Mouse (Mus musculus): ENCODE measurements around the gene Trak1. TPM values are rescaled to one million over a fixed set of nuclear protein-coding genes. Genes with fewer than 3 reads are reported as not detected.

Gene Trak1
- polyA plus RNA-seq, 1 experiment from 2014 or later: 38.0 TPM

GRCm38 (mm10) chr9:121416872-121417637 is 119.8 kb downstream of the Trak1 start:
- Histone ChIP-seq H3K27ac (replicated peaks) (no peak overlapping the region), H3K9ac (replicated peaks) (no peak overlapping the region), H3K4me2 (replicated peaks) (no peak overlapping the region), H3K9me3 (no peaks in the 10 kb centered on the region), H3K4me1 (no peaks in the 10 kb centered on the region), H3K27me3 (no peaks in the 10 kb centered on the region), H3K4me3 (no peak overlapping the region), H3K36me3 (peaks cover 7% of the 10 kb centered on the region; the same call in 1 of the 2 replicates)
- no peak for ATAC-seq (ENCODE audit: low FRiP score, low read depth)
- WGBS: 83% methylated on average over 7 of the region's 7 CpGs

- no peak for ATAC-seq (ENCODE audit: low FRiP score, low read depth)
- no peak overlapping the region for H3K4me2 ChIP-seq (replicated peaks)
- H3K9ac ChIP-seq (replicated peaks): no peak overlapping the region
- 0 out of 2 replicates have a peak, but pooled peaks cover 3% of the 10 kb centered on the region for H3K36me3 ChIP-seq
- no peak overlapping the region for H3K4me3 ChIP-seq
- no peak overlapping the region for H3K27ac ChIP-seq (replicated peaks)
- no peaks in the 10 kb centered on the region for H3K4me1 ChIP-seq
- WGBS: 93% methylated on average over 3 of the region's 3 CpGs
- no peaks in the 10 kb centered on the region for H3K9me3 ChIP-seq
- H3K27me3 ChIP-seq: no peaks in the 10 kb centered on the region
Measured at GRCm38 (mm10) chr9:121419011-121419410, 121.7 kb downstream of the Trak1 start.

GRCm38 (mm10) chr9:121419573-121419972 is 122.3 kb downstream of the Trak1 start:
- H3K27me3 ChIP-seq: no peaks in the 10 kb centered on the region
- no peak overlapping the region for H3K27ac ChIP-seq (replicated peaks)
- H3K36me3 ChIP-seq: 0 out of 2 replicates have a peak, but pooled peaks cover 3% of the 10 kb centered on the region
- no peak for ATAC-seq (ENCODE audit: low FRiP score, low read depth)
- no peak overlapping the region for H3K4me2 ChIP-seq (replicated peaks)
- no peak overlapping the region for H3K4me3 ChIP-seq
- WGBS: 91% methylated on average over 7 of the region's 7 CpGs
- no peaks in the 10 kb centered on the region for H3K4me1 ChIP-seq
- no peak overlapping the region for H3K9ac ChIP-seq (replicated peaks)
- H3K9me3 ChIP-seq: no peaks in the 10 kb centered on the region

DNA sequence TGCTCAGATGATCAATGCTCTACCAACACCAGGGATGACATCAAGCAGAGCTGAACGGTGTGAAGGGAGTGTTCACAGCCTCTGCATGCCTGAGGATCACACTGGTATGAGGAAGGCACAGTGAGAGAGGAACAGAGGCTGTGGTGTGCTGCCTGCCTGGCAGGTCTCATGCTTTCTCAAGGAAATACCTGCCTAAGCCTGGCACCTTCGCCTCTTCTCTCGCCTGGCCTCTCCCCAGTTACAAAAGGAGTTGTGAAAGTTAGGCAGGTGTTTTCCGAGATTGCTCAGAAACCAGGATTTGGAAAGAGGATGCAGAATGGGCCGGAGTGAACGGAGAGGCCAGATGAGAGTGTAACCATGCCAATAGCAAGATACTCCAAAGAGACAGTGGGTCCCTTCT is 123.5 kb downstream of the Trak1 start:
- Histone ChIP-seq H3K4me1 (no peaks in the 10 kb centered on the region), H3K27ac (replicated peaks) (no peak overlapping the region), H3K27me3 (no peaks in the 10 kb centered on the region), H3K4me3 (no peak overlapping the region), H3K36me3 (no peaks in the 10 kb centered on the region), H3K9me3 (no peaks in the 10 kb centered on the region), H3K9ac (replicated peaks) (no peak overlapping the region), H3K4me2 (replicated peaks) (no peak overlapping the region)
- 95% methylated on average over 6 of the region's 6 CpGs for WGBS
- ATAC-seq (ENCODE audit: low FRiP score, low read depth): no peak

- H3K9ac ChIP-seq (replicated peaks): no peak overlapping the region
- H3K27me3 ChIP-seq: no peaks in the 10 kb centered on the region
- 91% methylated on average over 5 of the region's 5 CpGs for WGBS
- H3K4me1 ChIP-seq: no peaks in the 10 kb centered on the region
- no peaks in the 10 kb centered on the region for H3K36me3 ChIP-seq
- no peaks in the 10 kb centered on the region for H3K9me3 ChIP-seq
- no peak overlapping the region for H3K27ac ChIP-seq (replicated peaks)
- ATAC-seq (ENCODE audit: low FRiP score, low read depth): no peak
- H3K4me2 ChIP-seq (replicated peaks): no peak overlapping the region
- H3K4me3 ChIP-seq: no peak overlapping the region
Measured at GRCm38 (mm10) chr9:121422402-121422801, 125.1 kb downstream of the Trak1 start.

GRCm38 (mm10) chr9:121423621-121424020 is 126.3 kb downstream of the Trak1 start:
- no peak overlapping the region for H3K9ac ChIP-seq (replicated peaks)
- H3K27ac ChIP-seq (replicated peaks): no peak overlapping the region
- H3K4me2 ChIP-seq (replicated peaks): no peak overlapping the region
- H3K4me3 ChIP-seq: no peak overlapping the region
- H3K27me3 ChIP-seq: no peaks in the 10 kb centered on the region
- no peak for ATAC-seq (ENCODE audit: low FRiP score, low read depth)
- WGBS: 84% methylated on average over 6 of the region's 6 CpGs
- no peaks in the 10 kb centered on the region for H3K9me3 ChIP-seq
- no peaks in the 10 kb centered on the region for H3K36me3 ChIP-seq
- no peaks in the 10 kb centered on the region for H3K4me1 ChIP-seq

- Histone ChIP-seq H3K4me3 (no peak overlapping the region), H3K9ac (replicated peaks) (no peak overlapping the region), H3K27ac (replicated peaks) (no peak overlapping the region), H3K9me3 (no peaks in the 10 kb centered on the region), H3K27me3 (no peaks in the 10 kb centered on the region), H3K4me2 (replicated peaks) (no peak overlapping the region), H3K36me3 (no peaks in the 10 kb centered on the region), H3K4me1 (no peaks in the 10 kb centered on the region)
- WGBS: 70% methylated on average over 16 of the region's 16 CpGs
- ATAC-seq (ENCODE audit: low FRiP score, low read depth): no peak
Measured at GRCm38 (mm10) chr9:121424281-121425164, 127.2 kb downstream of the Trak1 start.

- H3K4me2 ChIP-seq (replicated peaks): no peak overlapping the region
- no peaks in the 10 kb centered on the region for H3K36me3 ChIP-seq
- H3K4me1 ChIP-seq: no peaks in the 10 kb centered on the region
- H3K4me3 ChIP-seq: no peak overlapping the region
- 89% methylated on average over 3 of the region's 3 CpGs for WGBS
- no peak overlapping the region for H3K27ac ChIP-seq (replicated peaks)
- H3K9ac ChIP-seq (replicated peaks): no peak overlapping the region
- ATAC-seq (ENCODE audit: low FRiP score, low read depth): no peak
- no peaks in the 10 kb centered on the region for H3K9me3 ChIP-seq
- no peaks in the 10 kb centered on the region for H3K27me3 ChIP-seq
Measured at GRCm38 (mm10) chr9:121426451-121426850, 129.1 kb downstream of the Trak1 start.

- Histone ChIP-seq H3K9ac (replicated peaks) (no peak overlapping the region), H3K36me3 (no peaks in the 10 kb centered on the region)
- no peak for ATAC-seq (ENCODE audit: low FRiP score, low read depth)
Measured at GRCm38 (mm10) chr9:121426902-121427301, 129.6 kb downstream of the Trak1 start.

GRCm38 (mm10) chr9:121429592-121429991 is 132.3 kb downstream of the Trak1 start:
- H3K27me3 ChIP-seq: no peaks in the 10 kb centered on the region
- no peaks in the 10 kb centered on the region for H3K4me1 ChIP-seq
- H3K9ac ChIP-seq (replicated peaks): no peak overlapping the region
- 83% methylated on average over 7 of the region's 7 CpGs for WGBS
- ATAC-seq (ENCODE audit: low FRiP score, low read depth): no peak
- no peak overlapping the region for H3K4me2 ChIP-seq (replicated peaks)
- no peak overlapping the region for H3K4me3 ChIP-seq
- no peak overlapping the region for H3K27ac ChIP-seq (replicated peaks)
- no peaks in the 10 kb centered on the region for H3K9me3 ChIP-seq
- H3K36me3 ChIP-seq: peaks cover 7% of the 10 kb centered on the region

More at GRCm38 (mm10) chr9:121426902-121427301, 129.6 kb downstream of the Trak1 start:
- Histone ChIP-seq H3K4me1 (no peaks in the 10 kb centered on the region), H3K4me2 (replicated peaks) (no peak overlapping the region), H3K9me3 (no peaks in the 10 kb centered on the region), H3K4me3 (no peak overlapping the region), H3K27me3 (no peaks in the 10 kb centered on the region), H3K27ac (replicated peaks) (no peak overlapping the region)
- 94% methylated on average over 5 of the region's 5 CpGs for WGBS

- Histone ChIP-seq H3K27me3 (no peaks in the 10 kb centered on the region), H3K9ac (replicated peaks) (no peak overlapping the region), H3K4me2 (replicated peaks) (no peak overlapping the region), H3K27ac (replicated peaks) (no peak overlapping the region), H3K4me1 (no peaks in the 10 kb centered on the region), H3K36me3 (peaks cover 7% of the 10 kb centered on the region), H3K9me3 (no peaks in the 10 kb centered on the region), H3K4me3 (no peak overlapping the region)
- 63% methylated on average over 6 of the region's 6 CpGs for WGBS
- ATAC-seq (ENCODE audit: low FRiP score, low read depth): no peak
Measured at GRCm38 (mm10) chr9:121430379-121430778, 133.1 kb downstream of the Trak1 start.
